Mouse (Mus musculus): Measurements from ENCODE around the gene Ablim1. TPM values are rescaled to one million over a fixed set of nuclear protein-coding genes. Genes with fewer than 3 reads are reported as not detected.

Gene Ablim1
- polyA plus RNA-seq, 1 experiment from 2014 or later: 48.0 TPM

GRCm38 (mm10) chr19:57079606-57079981 is 235.1 kb downstream of the Ablim1 start:
- Histone ChIP-seq H3K27ac (replicated peaks) (0 out of 2 replicates have a peak overlapping the region, but pooled peaks have one; percentile 10), H3K36me3 (no peaks in the 10 kb centered on the region), H3K9me3 (no peaks in the 10 kb centered on the region), H3K27me3 (no peaks in the 10 kb centered on the region), H3K4me3 (no peak overlapping the region), H3K4me2 (no peak overlapping the region), H3K4me1 (replicated peaks) (peaks cover 46% of the 10 kb centered on the region), H3K9ac (no peak overlapping the region)
- 95% methylated on average over 3 of the region's 3 CpGs for WGBS
- no peak for ATAC-seq (ENCODE audit: low read depth)

- Histone ChIP-seq H3K9me3 (no peaks in the 10 kb centered on the region), H3K4me2 (no peak overlapping the region), H3K27me3 (no peaks in the 10 kb centered on the region), H3K4me1 (replicated peaks) (peaks cover 46% of the 10 kb centered on the region), H3K9ac (no peak overlapping the region), H3K4me3 (no peak overlapping the region), H3K36me3 (no peaks in the 10 kb centered on the region), H3K27ac (replicated peaks) (peak overlapping the region; percentile 61)
- ATAC-seq (ENCODE audit: low read depth): peak; percentile 70
- 53% methylated on average over 10 of the region's 10 CpGs for WGBS
Measured at GRCm38 (mm10) chr19:57078867-57079605, 235.7 kb downstream of the Ablim1 start.

- no peak overlapping the region for H3K4me2 ChIP-seq
- 30% methylated on average over 13 of the region's 13 CpGs for WGBS
Measured at GRCm38 (mm10) chr19:57077826-57078699, 236.7 kb downstream of the Ablim1 start.

GRCm38 (mm10) chr19:57073450-57073849 is 241.3 kb downstream of the Ablim1 start:
- ATAC-seq (ENCODE audit: low read depth): no peak
- Histone ChIP-seq H3K4me2 (no peak overlapping the region), H3K4me3 (no peak overlapping the region), H3K9ac (no peak overlapping the region), H3K27ac (replicated peaks) (no peak overlapping the region), H3K36me3 (no peaks in the 10 kb centered on the region), H3K9me3 (no peaks in the 10 kb centered on the region), H3K4me1 (replicated peaks) (peaks cover 42% of the 10 kb centered on the region), H3K27me3 (no peaks in the 10 kb centered on the region)
- WGBS: 91% methylated on average over 4 of the region's 4 CpGs

More at GRCm38 (mm10) chr19:57077826-57078699, 236.7 kb downstream of the Ablim1 start:
- H3K9me3 ChIP-seq: no peaks in the 10 kb centered on the region
- ATAC-seq (ENCODE audit: low read depth): peak; percentile 71
- no peaks in the 10 kb centered on the region for H3K27me3 ChIP-seq
- H3K36me3 ChIP-seq: no peaks in the 10 kb centered on the region
- no peak overlapping the region for H3K4me3 ChIP-seq
- H3K4me1 ChIP-seq (replicated peaks): peaks cover 42% of the 10 kb centered on the region
- H3K27ac ChIP-seq (replicated peaks): peak overlapping the region; percentile 61
- no peak overlapping the region for H3K9ac ChIP-seq

GRCm38 (mm10) chr19:57072756-57073155 is 242.0 kb downstream of the Ablim1 start:
- Histone ChIP-seq H3K36me3 (no peaks in the 10 kb centered on the region), H3K4me3 (no peak overlapping the region), H3K4me2 (no peak overlapping the region), H3K9me3 (no peaks in the 10 kb centered on the region), H3K4me1 (replicated peaks) (peaks cover 35% of the 10 kb centered on the region), H3K27ac (replicated peaks) (no peak overlapping the region), H3K27me3 (no peaks in the 10 kb centered on the region), H3K9ac (no peak overlapping the region)
- no peak for ATAC-seq (ENCODE audit: low read depth)
- WGBS: 76% methylated on average over 3 of the region's 3 CpGs

- no peak overlapping the region for H3K9ac ChIP-seq
- H3K9me3 ChIP-seq: no peaks in the 10 kb centered on the region
- no peaks in the 10 kb centered on the region for H3K27me3 ChIP-seq
- peaks cover 10% of the 10 kb centered on the region for H3K36me3 ChIP-seq
- H3K27ac ChIP-seq (replicated peaks): no peak overlapping the region
- WGBS: 85% methylated on average over 9 of the region's 9 CpGs
- no peak overlapping the region for H3K4me3 ChIP-seq
- ATAC-seq (ENCODE audit: low read depth): peak; percentile 40; the same call in 1 of the 2 replicates
- H3K4me2 ChIP-seq: no peak overlapping the region
- H3K4me1 ChIP-seq (replicated peaks): peaks cover 13% of the 10 kb centered on the region
Measured at GRCm38 (mm10) chr19:57067108-57067613, 247.6 kb downstream of the Ablim1 start.

GRCm38 (mm10) chr19:57066313-57066712 is 248.4 kb downstream of the Ablim1 start:
- Histone ChIP-seq H3K4me2 (no peak overlapping the region), H3K4me1 (replicated peaks) (peaks cover 7% of the 10 kb centered on the region; the same call in 1 of the 2 replicates), H3K27ac (replicated peaks) (no peak overlapping the region), H3K9me3 (no peaks in the 10 kb centered on the region), H3K9ac (no peak overlapping the region), H3K27me3 (no peaks in the 10 kb centered on the region), H3K36me3 (peaks cover 10% of the 10 kb centered on the region), H3K4me3 (no peak overlapping the region)
- 36% methylated on average over 3 of the region's 3 CpGs for WGBS
- ATAC-seq (ENCODE audit: low read depth): no peak; the same call in 1 of the 2 replicates

- H3K4me3 ChIP-seq: no peak overlapping the region
- no peak overlapping the region for H3K27ac ChIP-seq (replicated peaks)
- H3K9me3 ChIP-seq: peaks cover 1% of the 10 kb centered on the region; the same call in 1 of the 2 replicates
- 46% methylated on average over 4 of the region's 4 CpGs for WGBS
- H3K27me3 ChIP-seq: no peaks in the 10 kb centered on the region
- H3K36me3 ChIP-seq: peaks cover 14% of the 10 kb centered on the region
- no peaks in the 10 kb centered on the region; the same call in 1 of the 2 replicates for H3K4me1 ChIP-seq (replicated peaks)
- H3K4me2 ChIP-seq: no peak overlapping the region
- no peak overlapping the region for H3K9ac ChIP-seq
- no peak for ATAC-seq (ENCODE audit: low read depth)
Measured at GRCm38 (mm10) chr19:57062746-57063145, 252.0 kb downstream of the Ablim1 start.

- H3K4me3 ChIP-seq: no peak overlapping the region
- no peak overlapping the region for H3K4me2 ChIP-seq
- peaks cover 3% of the 10 kb centered on the region; the same call in 1 of the 2 replicates for H3K9me3 ChIP-seq
- H3K27ac ChIP-seq (replicated peaks): no peak overlapping the region
- H3K27me3 ChIP-seq: no peaks in the 10 kb centered on the region
- no peak overlapping the region for H3K9ac ChIP-seq
- WGBS: 41% methylated on average over 19 of the region's 19 CpGs
- ATAC-seq (ENCODE audit: low read depth): no peak
- H3K4me1 ChIP-seq (replicated peaks): no peaks in the 10 kb centered on the region; the same call in 1 of the 2 replicates
- H3K36me3 ChIP-seq: peaks cover 17% of the 10 kb centered on the region
Measured at GRCm38 (mm10) chr19:57059018-57059580, 255.6 kb downstream of the Ablim1 start.

- WGBS: 96% methylated on average over 2 of the region's 2 CpGs
- no peaks in the 10 kb centered on the region for H3K27me3 ChIP-seq
- H3K36me3 ChIP-seq: peaks cover 7% of the 10 kb centered on the region
- H3K9ac ChIP-seq: no peak overlapping the region
- no peak overlapping the region for H3K4me2 ChIP-seq
- no peak overlapping the region for H3K27ac ChIP-seq (replicated peaks)
- ATAC-seq (ENCODE audit: low read depth): no peak
- peaks cover 3% of the 10 kb centered on the region; the same call in 1 of the 2 replicates for H3K9me3 ChIP-seq
- H3K4me1 ChIP-seq (replicated peaks): no peaks in the 10 kb centered on the region; the same call in 1 of the 2 replicates
- no peak overlapping the region for H3K4me3 ChIP-seq
Measured at GRCm38 (mm10) chr19:57057568-57057967, 257.2 kb downstream of the Ablim1 start.

- ATAC-seq (ENCODE audit: low read depth): no peak
- H3K4me3 ChIP-seq: no peak overlapping the region
Measured at GRCm38 (mm10) chr19:57055215-57056120, 259.3 kb downstream of the Ablim1 start.

More at GRCm38 (mm10) chr19:57055215-57056120, 259.3 kb downstream of the Ablim1 start:
- Histone ChIP-seq H3K9me3 (peaks cover 3% of the 10 kb centered on the region; the same call in 1 of the 2 replicates), H3K9ac (no peak overlapping the region), H3K27me3 (no peaks in the 10 kb centered on the region), H3K4me1 (replicated peaks) (peaks cover 8% of the 10 kb centered on the region), H3K4me2 (no peak overlapping the region), H3K36me3 (peaks cover 7% of the 10 kb centered on the region), H3K27ac (replicated peaks) (no peak overlapping the region)
- 89% methylated on average over 16 of the region's 16 CpGs for WGBS
